Mouse (Mus musculus) midbrain, embryonic 12.5 days (tissue): ENCODE data around the gene Insyn1. TPM values are rescaled to one million over a fixed set of nuclear protein-coding genes. Genes with fewer than 3 reads are reported as not detected.

ENCODE experiments used
- ATAC-seq: fragments of 200-750 bp; cut with Nextera tagmentation; 2 replicates; pipeline ENCODE4 v1.8.0; 2017; ENCODE audit warnings: low read depth, moderate TSS enrichment, moderate library complexity; ENCODE audit not compliant: low FRiP score
- H3K27ac ChIP-seq: fragments of 300-500 bp; sonication (generic); replicated peaks from 2 replicates; pipeline ENCODE4 v1.5.1; 2016; ENCODE audit warnings: mild to moderate bottlenecking
- H3K27me3 ChIP-seq: fragments of 300-500 bp; sonication (generic); 2 replicates; pipeline ENCODE4 v1.6.1; 2016; ENCODE audit warnings: mild to moderate bottlenecking
- H3K36me3 ChIP-seq: fragments of 300-500 bp; sonication (generic); 2 replicates; pipeline ENCODE4 v1.6.1; 2016
- H3K4me1 ChIP-seq: fragments of 300-500 bp; sonication (generic); 2 replicates; pipeline ENCODE4 v1.6.1; 2016
- H3K4me2 ChIP-seq: fragments of 300-500 bp; sonication (generic); replicated peaks from 2 replicates; pipeline ENCODE4 v1.6.1; 2016; ENCODE audit warnings: mild to moderate bottlenecking, moderate library complexity
- H3K4me3 ChIP-seq: fragments of 300-500 bp; sonication (generic); 2 replicates; pipeline ENCODE4 v1.5.1; 2016; ENCODE audit warnings: mild to moderate bottlenecking
- H3K9ac ChIP-seq: fragments of 300-500 bp; sonication (generic); replicated peaks from 2 replicates; pipeline ENCODE4 v1.6.1; 2016; ENCODE audit warnings: mild to moderate bottlenecking, moderate library complexity
- H3K9me3 ChIP-seq: fragments of 300-500 bp; sonication (generic); 2 replicates; pipeline ENCODE4 v1.6.1; 2016; ENCODE audit warnings: mild to moderate bottlenecking
- WGBS: fragments of 180-500 bp; shearing (Covaris S2); methylation state at CpG from one replicate; pipeline ENCODE4 v1.1.7; 2016; 5-methylcytosine and 5-hydroxymethylcytosine counted together
- polyA plus RNA-seq: library from polyadenylated mRNA; unstranded; fragments of >200 nt; fragmentation: Nextera tagmentation; extraction: Ambion mirVana; gene quantifications from 2 replicates; pipeline ENCODE4 v1.2.1, GENCODE M21; 2016

The Insyn1 gene
- polyA plus RNA-seq, 1 experiment from 2014 or later: 3.5 TPM

- H3K27ac ChIP-seq: no peak overlapping the region
Measured at GRCm38 (mm10) chr9:58521883-58522423, 33.5 kb downstream of the Insyn1 start.

GRCm38 (mm10) chr9:58525108-58525507, 36.7 kb downstream of the Insyn1 start:
- H3K4me1 ChIP-seq: no peaks in the 10 kb centered on the region
- H3K36me3 ChIP-seq: peaks cover 47% of the 10 kb centered on the region
- no peak for ATAC-seq
- 87% methylated on average over 4 of the region's 4 CpGs for WGBS
- no peaks in the 10 kb centered on the region for H3K9me3 ChIP-seq
- H3K27me3 ChIP-seq: no peaks in the 10 kb centered on the region
- no peak overlapping the region for H3K9ac ChIP-seq
- H3K27ac ChIP-seq: no peak overlapping the region
- H3K4me3 ChIP-seq: no peak overlapping the region
- H3K4me2 ChIP-seq: no peak overlapping the region

More at GRCm38 (mm10) chr9:58521883-58522423, 33.5 kb downstream of the Insyn1 start:
- no peak overlapping the region for H3K4me3 ChIP-seq
- H3K4me1 ChIP-seq: 0 out of 2 replicates have a peak, but pooled peaks cover 6% of the 10 kb centered on the region
- 74% methylated on average over 4 of the region's 4 CpGs for WGBS
- H3K36me3 ChIP-seq: peaks cover 23% of the 10 kb centered on the region; the same call in 1 of the 2 replicates
- no peak overlapping the region for H3K9ac ChIP-seq
- no peaks in the 10 kb centered on the region for H3K27me3 ChIP-seq
- no peak for ATAC-seq
- H3K4me2 ChIP-seq: no peak overlapping the region
- no peaks in the 10 kb centered on the region for H3K9me3 ChIP-seq

- Histone ChIP-seq H3K9me3 (no peaks in the 10 kb centered on the region), H3K4me2 (no peak overlapping the region), H3K27me3 (no peaks in the 10 kb centered on the region), H3K4me1 (no peaks in the 10 kb centered on the region), H3K4me3 (no peak overlapping the region), H3K27ac (no peak overlapping the region), H3K36me3 (peaks cover 51% of the 10 kb centered on the region), H3K9ac (no peak overlapping the region)
- ATAC-seq: no peak
- 72% methylated on average over 4 of the region's 4 CpGs for WGBS
Measured at GRCm38 (mm10) chr9:58527841-58528240, 39.4 kb downstream of the Insyn1 start.

GRCm38 (mm10) chr9:58530407-58530806, 42.0 kb downstream of the Insyn1 start:
- Histone ChIP-seq H3K36me3 (peaks cover 42% of the 10 kb centered on the region), H3K27me3 (no peaks in the 10 kb centered on the region), H3K9ac (no peak overlapping the region), H3K4me1 (peaks cover under 1% of the 10 kb centered on the region; the same call in 1 of the 2 replicates), H3K9me3 (no peaks in the 10 kb centered on the region), H3K27ac (no peak overlapping the region), H3K4me3 (no peak overlapping the region), H3K4me2 (no peak overlapping the region)
- ATAC-seq: no peak
- 92% methylated on average over 13 of the region's 13 CpGs for WGBS

GRCm38 (mm10) chr9:58532236-58532635, 43.8 kb downstream of the Insyn1 start:
- peaks cover 34% of the 10 kb centered on the region for H3K36me3 ChIP-seq
- H3K9ac ChIP-seq: no peak overlapping the region
- no peaks in the 10 kb centered on the region for H3K9me3 ChIP-seq
- ATAC-seq: no peak
- WGBS: 91% methylated on average over 4 of the region's 4 CpGs
- no peak overlapping the region for H3K27ac ChIP-seq
- H3K27me3 ChIP-seq: no peaks in the 10 kb centered on the region
- H3K4me1 ChIP-seq: peaks cover 3% of the 10 kb centered on the region; the same call in 1 of the 2 replicates
- no peak overlapping the region for H3K4me2 ChIP-seq
- H3K4me3 ChIP-seq: no peak overlapping the region

GRCm38 (mm10) chr9:58533322-58533721, 44.9 kb downstream of the Insyn1 start:
- Histone ChIP-seq H3K4me1 (peaks cover 3% of the 10 kb centered on the region; the same call in 1 of the 2 replicates), H3K4me2 (no peak overlapping the region), H3K36me3 (peaks cover 32% of the 10 kb centered on the region), H3K9ac (no peak overlapping the region), H3K27ac (no peak overlapping the region), H3K27me3 (no peaks in the 10 kb centered on the region), H3K9me3 (no peaks in the 10 kb centered on the region), H3K4me3 (no peak overlapping the region)
- ATAC-seq: no peak
- 88% methylated on average over 6 of the region's 6 CpGs for WGBS

- 36% methylated on average over 1 of the region's 1 CpGs for WGBS
- Histone ChIP-seq H3K4me2 (no peak overlapping the region), H3K27ac (no peak overlapping the region), H3K9ac (no peak overlapping the region), H3K9me3 (no peaks in the 10 kb centered on the region), H3K4me3 (no peak overlapping the region), H3K27me3 (no peaks in the 10 kb centered on the region), H3K4me1 (peaks cover 3% of the 10 kb centered on the region; the same call in 1 of the 2 replicates), H3K36me3 (peaks cover 30% of the 10 kb centered on the region)
- peak; percentile 34; the same call in 1 of the 2 replicates for ATAC-seq
Measured at GRCm38 (mm10) chr9:58534766-58535165, 46.4 kb downstream of the Insyn1 start.

GRCm38 (mm10) chr9:58535447-58536134, 47.2 kb downstream of the Insyn1 start:
- no peak overlapping the region for H3K27ac ChIP-seq
- 0 out of 2 replicates have a peak, but pooled peaks have one; percentile 23 for ATAC-seq
- no peak overlapping the region for H3K9ac ChIP-seq
- no peak overlapping the region for H3K4me2 ChIP-seq
- 78% methylated on average over 20 of the region's 20 CpGs for WGBS
- peaks cover 27% of the 10 kb centered on the region for H3K36me3 ChIP-seq
- H3K27me3 ChIP-seq: no peaks in the 10 kb centered on the region
- no peaks in the 10 kb centered on the region for H3K9me3 ChIP-seq
- no peak overlapping the region for H3K4me3 ChIP-seq
- H3K4me1 ChIP-seq: peaks cover 3% of the 10 kb centered on the region; the same call in 1 of the 2 replicates

- 94% methylated on average over 3 of the region's 3 CpGs for WGBS
- H3K36me3 ChIP-seq: peaks cover 27% of the 10 kb centered on the region
- no peak overlapping the region for H3K27ac ChIP-seq
- no peaks in the 10 kb centered on the region for H3K27me3 ChIP-seq
- H3K9me3 ChIP-seq: no peaks in the 10 kb centered on the region
- H3K4me2 ChIP-seq: no peak overlapping the region
- peaks cover 10% of the 10 kb centered on the region; the same call in 1 of the 2 replicates for H3K4me1 ChIP-seq
- no peak for ATAC-seq
- no peak overlapping the region for H3K4me3 ChIP-seq
- no peak overlapping the region for H3K9ac ChIP-seq
Measured at GRCm38 (mm10) chr9:58537774-58538173, 49.4 kb downstream of the Insyn1 start.

- 56% methylated on average over 5 of the region's 5 CpGs for WGBS
- no peak for ATAC-seq
- no peaks in the 10 kb centered on the region for H3K27me3 ChIP-seq
Measured at GRCm38 (mm10) chr9:58539886-58540285, 51.5 kb downstream of the Insyn1 start.

GRCm38 (mm10) chr9:58541895-58542338, 53.5 kb downstream of the Insyn1 start:
- H3K9ac ChIP-seq: 0 out of 2 replicates have a peak overlapping the region, but pooled peaks have one; percentile 11
- no peak overlapping the region for H3K4me2 ChIP-seq
- H3K27ac ChIP-seq: no peak overlapping the region; the same call in 1 of the 2 replicates
- H3K36me3 ChIP-seq: peaks cover 22% of the 10 kb centered on the region
- H3K4me1 ChIP-seq: peaks cover 9% of the 10 kb centered on the region; the same call in 1 of the 2 replicates
- H3K27me3 ChIP-seq: no peaks in the 10 kb centered on the region
- no peak for ATAC-seq
- H3K9me3 ChIP-seq: no peaks in the 10 kb centered on the region
- 74% methylated on average over 6 of the region's 6 CpGs for WGBS
- no peak overlapping the region for H3K4me3 ChIP-seq

More at GRCm38 (mm10) chr9:58539886-58540285, 51.5 kb downstream of the Insyn1 start:
- H3K36me3 ChIP-seq: peaks cover 27% of the 10 kb centered on the region
- H3K4me3 ChIP-seq: no peak overlapping the region
- H3K9me3 ChIP-seq: no peaks in the 10 kb centered on the region
- no peak overlapping the region for H3K4me2 ChIP-seq
- peaks cover 10% of the 10 kb centered on the region; the same call in 1 of the 2 replicates for H3K4me1 ChIP-seq
- H3K27ac ChIP-seq: no peak overlapping the region
- no peak overlapping the region for H3K9ac ChIP-seq

GRCm38 (mm10) chr9:58544879-58545324, 56.5 kb downstream of the Insyn1 start:
- Histone ChIP-seq H3K27ac (no peak overlapping the region; the same call in 1 of the 2 replicates), H3K4me1 (peaks cover 19% of the 10 kb centered on the region; the same call in 1 of the 2 replicates), H3K36me3 (peaks cover 4% of the 10 kb centered on the region; the same call in 1 of the 2 replicates), H3K4me2 (no peak overlapping the region), H3K9me3 (no peaks in the 10 kb centered on the region), H3K4me3 (no peak overlapping the region), H3K27me3 (no peaks in the 10 kb centered on the region), H3K9ac (no peak overlapping the region)
- no peak for ATAC-seq
- 76% methylated on average over 4 of the region's 4 CpGs for WGBS
